Mouse (Mus musculus): ENCODE results near the gene Cd151. TPM values are rescaled to one million over a fixed set of nuclear protein-coding genes. Genes with fewer than 3 reads are reported as not detected.
A peak's percentile ranks its signal among the peaks of the same experiment; 100 is the strongest.

Cd151 gene
- polyA plus RNA-seq, 1 experiment: 99.7 TPM

- DNase-seq (ENCODE audit: low read depth): peak; percentile 98
- TF ChIP-seq POLR2A (IDR thresholded peaks at IDR 0.05; ENCODE audit: borderline replicate concordance, extremely low read depth, insufficient read depth, insufficient read length, poor library complexity, severe bottlenecking) (peak; percentile 83), CTCF (IDR thresholded peaks at IDR 0.05; ENCODE audit: borderline replicate concordance, extremely low read depth, insufficient read depth, insufficient read length) (no peak)
Measured at GRCm38 (mm10) chr7:141447110-141447991, 19.8 kb upstream of the Cd151 start, which contains the start of gene Rplp2. Gene Rplp2 (plus strand): TSS chr7:141447370.

- no peak for DNase-seq (ENCODE audit: low read depth)
- TF ChIP-seq POLR2A (IDR thresholded peaks at IDR 0.05; ENCODE audit: borderline replicate concordance, extremely low read depth, insufficient read depth, insufficient read length, poor library complexity, severe bottlenecking) (no peak), CTCF (IDR thresholded peaks at IDR 0.05; ENCODE audit: borderline replicate concordance, extremely low read depth, insufficient read depth, insufficient read length) (no peak)
Measured at GRCm38 (mm10) chr7:141451928-141452327, 15.3 kb upstream of the Cd151 start.

GRCm38 (mm10) chr7:141453636-141454035 lies 13.6 kb upstream of the Cd151 start:
- DNase-seq (ENCODE audit: low read depth): no peak
- TF ChIP-seq POLR2A (IDR thresholded peaks at IDR 0.05; ENCODE audit: borderline replicate concordance, extremely low read depth, insufficient read depth, insufficient read length, poor library complexity, severe bottlenecking): no peak
- no peak for TF ChIP-seq CTCF (IDR thresholded peaks at IDR 0.05; ENCODE audit: borderline replicate concordance, extremely low read depth, insufficient read depth, insufficient read length)

- peak; percentile 94 for DNase-seq (ENCODE audit: low read depth)
Measured at GRCm38 (mm10) chr7:141454967-141455551, 12.1 kb upstream of the Cd151 start, which contains the start of gene Pnpla2. Gene Pnpla2 (plus strand): TSS chr7:141455198.

GRCm38 (mm10) chr7:141455610-141456314 lies 11.4 kb upstream of the Cd151 start:
- no peak for TF ChIP-seq CTCF (IDR thresholded peaks at IDR 0.05; ENCODE audit: borderline replicate concordance, extremely low read depth, insufficient read depth, insufficient read length)
- TF ChIP-seq POLR2A (IDR thresholded peaks at IDR 0.05; ENCODE audit: borderline replicate concordance, extremely low read depth, insufficient read depth, insufficient read length, poor library complexity, severe bottlenecking): no peak
- DNase-seq (ENCODE audit: low read depth): peak; percentile 59

More at GRCm38 (mm10) chr7:141454967-141455551, 12.1 kb upstream of the Cd151 start, which contains the start of gene Pnpla2:
- TF ChIP-seq CTCF (IDR thresholded peaks at IDR 0.05; ENCODE audit: borderline replicate concordance, extremely low read depth, insufficient read depth, insufficient read length) (no peak), POLR2A (IDR thresholded peaks at IDR 0.05; ENCODE audit: borderline replicate concordance, extremely low read depth, insufficient read depth, insufficient read length, poor library complexity, severe bottlenecking) (peak; percentile 49; the same call in 1 of the 2 replicates)

GRCm38 (mm10) chr7:141456739-141457138 lies 10.5 kb upstream of the Cd151 start:
- DNase-seq (ENCODE audit: low read depth): no peak
- TF ChIP-seq POLR2A (IDR thresholded peaks at IDR 0.05; ENCODE audit: borderline replicate concordance, extremely low read depth, insufficient read depth, insufficient read length, poor library complexity, severe bottlenecking) (no peak), CTCF (IDR thresholded peaks at IDR 0.05; ENCODE audit: borderline replicate concordance, extremely low read depth, insufficient read depth, insufficient read length) (no peak)

- no peak for DNase-seq (ENCODE audit: low read depth)
- TF ChIP-seq POLR2A (IDR thresholded peaks at IDR 0.05; ENCODE audit: borderline replicate concordance, extremely low read depth, insufficient read depth, insufficient read length, poor library complexity, severe bottlenecking): no peak
- TF ChIP-seq CTCF (IDR thresholded peaks at IDR 0.05; ENCODE audit: borderline replicate concordance, extremely low read depth, insufficient read depth, insufficient read length): no peak
Measured at GRCm38 (mm10) chr7:141457236-141457635, 10.0 kb upstream of the Cd151 start.

GRCm38 (mm10) chr7:141457986-141458660 lies 9.1 kb upstream of the Cd151 start:
- TF ChIP-seq CTCF (IDR thresholded peaks at IDR 0.05; ENCODE audit: borderline replicate concordance, extremely low read depth, insufficient read depth, insufficient read length) (peak; percentile 55), POLR2A (IDR thresholded peaks at IDR 0.05; ENCODE audit: borderline replicate concordance, extremely low read depth, insufficient read depth, insufficient read length, poor library complexity, severe bottlenecking) (no peak)
- DNase-seq (ENCODE audit: low read depth): no peak

- no peak for TF ChIP-seq POLR2A (IDR thresholded peaks at IDR 0.05; ENCODE audit: borderline replicate concordance, extremely low read depth, insufficient read depth, insufficient read length, poor library complexity, severe bottlenecking)
- DNase-seq (ENCODE audit: low read depth): no peak
Measured at GRCm38 (mm10) chr7:141458661-141459060, 8.5 kb upstream of the Cd151 start.

- TF ChIP-seq CTCF (IDR thresholded peaks at IDR 0.05; ENCODE audit: borderline replicate concordance, extremely low read depth, insufficient read depth, insufficient read length) (no peak), POLR2A (IDR thresholded peaks at IDR 0.05; ENCODE audit: borderline replicate concordance, extremely low read depth, insufficient read depth, insufficient read length, poor library complexity, severe bottlenecking) (no peak)
- no peak for DNase-seq (ENCODE audit: low read depth)
Measured at GRCm38 (mm10) chr7:141459301-141459711, 7.9 kb upstream of the Cd151 start.

Data from brain, embryonic 14.5 days (tissue).